Mouse (Mus musculus) embryo, embryonic 9.5 days (tissue): Measurements from ENCODE around the gene Uqcrc1.

ENCODE experiments used
- DNase-seq: peaks from one replicate; pipeline ENCODE4 v3.0.0-alpha.2; 2017; ENCODE audit errors: extremely low spot score

Gene Uqcrc1

GRCm38 (mm10) chr9:108936418-108937364 lies at the start of gene Uqcrc1:
TSS of gene Uqcrc1 (plus strand) at chr9:108936633.
- DNase-seq = peak; percentile 87

GRCm38 (mm10) chr9:108912308-108912707 lies 24.1 kb upstream of the Uqcrc1 start:
- no peak for DNase-seq

DNA sequence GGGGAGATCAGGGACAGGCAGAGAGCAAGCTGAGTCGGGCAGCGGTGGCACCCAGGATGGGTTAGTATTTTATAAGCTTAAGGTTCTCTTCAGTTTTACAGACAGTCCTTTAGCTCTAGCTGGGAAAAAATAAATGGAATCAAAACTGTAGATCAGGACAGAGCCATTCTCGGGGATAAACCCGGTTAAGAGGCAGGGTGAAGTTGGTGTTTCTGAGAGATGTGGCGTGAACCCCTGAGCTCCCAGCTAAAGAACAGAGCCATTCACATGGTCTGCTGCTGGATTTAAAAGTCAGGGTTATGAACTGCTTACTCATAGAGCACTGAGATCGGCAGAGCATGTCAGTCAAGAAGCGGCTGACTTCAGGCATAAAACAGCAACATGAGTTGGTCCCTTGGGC lies 23.3 kb upstream of the Uqcrc1 start:
- DNase-seq = no peak

- DNase-seq = no peak
Observed at GRCm38 (mm10) chr9:108913621-108914020, 22.8 kb upstream of the Uqcrc1 start.

GRCm38 (mm10) chr9:108914491-108914890 lies 21.9 kb upstream of the Uqcrc1 start, which contains the start of gene Tmem89:
TSS of gene Tmem89 (plus strand) at chr9:108914619.
- no peak for DNase-seq

GRCm38 (mm10) chr9:108925897-108926296 lies 10.5 kb upstream of the Uqcrc1 start:
- no peak for DNase-seq

- DNase-seq = no peak
Observed at GRCm38 (mm10) chr9:108928424-108928823, 8.0 kb upstream of the Uqcrc1 start.

GRCm38 (mm10) chr9:108935991-108936390 lies 442 bp upstream of the Uqcrc1 start:
- no peak for DNase-seq

GRCm38 (mm10) chr9:108945111-108945510 lies 8.7 kb downstream of the Uqcrc1 start:
- no peak for DNase-seq

DNA sequence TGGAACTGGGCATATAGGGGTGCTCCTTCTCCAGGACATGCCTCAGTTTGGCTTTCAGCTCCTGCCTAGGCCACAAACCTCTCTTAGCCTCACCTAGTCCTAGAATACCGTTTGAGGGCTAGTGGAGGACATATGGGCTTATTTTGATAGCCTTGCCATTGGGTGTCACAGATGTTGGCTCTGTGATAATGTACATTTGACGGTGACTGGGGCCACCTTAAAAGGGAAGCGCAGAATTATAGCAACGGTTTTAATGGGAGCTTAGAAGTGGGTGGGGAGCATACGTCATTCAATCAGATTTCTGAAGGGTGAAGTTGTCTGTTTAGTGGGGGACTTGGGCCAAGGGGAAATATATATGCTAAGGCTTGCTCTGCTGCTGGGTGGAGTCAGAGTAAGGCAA lies 9.2 kb downstream of the Uqcrc1 start:
- DNase-seq = no peak

- no peak for DNase-seq
Observed at GRCm38 (mm10) chr9:108949231-108949966, 13.0 kb downstream of the Uqcrc1 start.

DNA sequence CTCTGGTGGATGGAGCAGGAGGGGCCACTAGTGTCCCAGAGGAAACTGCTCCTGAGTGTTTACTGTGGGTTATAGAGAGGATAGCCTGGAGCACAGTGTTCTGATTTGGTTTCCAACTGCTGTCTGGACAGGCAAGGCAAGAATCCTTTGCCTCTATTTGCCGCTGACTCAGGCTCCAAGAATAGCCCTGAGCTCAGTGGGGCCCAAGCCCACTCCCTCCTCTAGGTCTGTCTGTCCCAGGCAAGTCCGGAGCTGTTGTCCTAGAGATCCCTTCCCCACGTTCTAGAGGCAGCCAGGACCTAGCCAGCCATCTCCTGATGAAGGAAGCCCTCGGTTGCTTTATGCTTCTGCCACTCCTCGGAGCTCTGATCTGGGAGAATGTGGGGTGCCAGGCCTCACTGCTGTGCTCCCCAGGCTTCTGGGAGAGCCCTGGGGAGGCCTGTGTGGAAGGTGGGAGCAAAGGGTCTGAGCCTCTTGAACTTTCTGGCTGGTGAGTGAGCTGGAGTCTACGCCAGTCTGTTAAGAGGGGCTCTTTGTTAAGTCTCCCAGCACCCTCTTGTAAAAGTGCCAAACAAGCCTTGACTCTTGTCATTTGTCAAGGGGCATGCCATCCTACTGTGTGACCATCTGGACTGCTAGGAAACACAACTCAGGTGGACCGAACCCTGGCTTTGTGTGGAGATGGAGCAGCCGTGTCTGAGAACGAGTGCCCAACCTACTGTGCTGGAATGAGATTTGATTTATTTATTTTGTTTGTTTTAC lies 13.7 kb downstream of the Uqcrc1 start:
- no peak for DNase-seq

DNA sequence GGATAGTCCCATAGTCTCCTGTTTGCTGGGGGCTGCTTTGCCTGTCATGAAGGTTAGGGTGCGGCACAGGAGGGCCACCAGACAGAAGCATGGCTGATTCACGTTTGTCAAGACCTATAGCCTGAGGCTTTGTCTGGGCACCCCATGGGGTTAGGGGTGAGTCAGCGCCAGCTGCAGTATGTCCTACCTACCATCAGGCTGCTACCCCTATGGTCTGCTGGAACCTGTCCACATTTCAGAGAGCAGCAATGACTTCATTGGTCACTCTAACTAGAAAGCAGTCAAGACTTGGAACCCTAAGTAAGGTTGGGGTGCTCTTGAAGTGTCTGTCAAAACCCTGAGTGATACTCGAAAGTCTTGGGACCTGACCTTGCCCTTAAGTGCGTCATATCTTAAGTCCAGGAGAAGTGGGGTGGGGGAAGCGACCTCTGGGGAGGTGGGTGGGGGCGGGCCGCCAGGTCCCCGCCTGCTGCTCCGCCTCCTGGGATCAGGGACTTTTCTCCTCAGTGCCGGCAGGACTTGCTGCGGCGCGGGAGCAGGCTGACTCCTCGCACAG lies 16.7 kb downstream of the Uqcrc1 start, which contains the start of gene Col7a1:
TSS of gene Col7a1 (plus strand) at position 506 of the 556 bp plus-strand sequence.
- no peak for DNase-seq

DNA sequence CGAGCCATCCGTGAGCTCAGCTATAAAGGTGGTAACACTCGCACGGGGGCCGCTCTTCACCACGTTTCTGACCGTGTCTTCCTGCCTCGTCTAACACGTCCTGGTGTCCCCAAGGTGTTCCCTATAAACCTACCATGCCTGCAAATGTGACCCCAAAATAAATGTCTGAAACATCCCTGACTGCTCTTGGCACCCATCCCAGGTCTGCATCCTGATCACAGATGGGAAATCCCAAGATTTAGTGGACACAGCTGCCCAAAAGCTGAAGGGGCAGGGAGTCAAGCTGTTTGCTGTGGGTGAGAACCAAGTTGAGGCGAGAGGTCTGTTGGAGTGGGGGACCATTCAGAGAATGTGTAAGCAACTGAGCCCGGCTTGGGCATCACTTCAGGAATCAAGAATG lies 18.8 kb downstream of the Uqcrc1 start:
- DNase-seq = no peak

DNA sequence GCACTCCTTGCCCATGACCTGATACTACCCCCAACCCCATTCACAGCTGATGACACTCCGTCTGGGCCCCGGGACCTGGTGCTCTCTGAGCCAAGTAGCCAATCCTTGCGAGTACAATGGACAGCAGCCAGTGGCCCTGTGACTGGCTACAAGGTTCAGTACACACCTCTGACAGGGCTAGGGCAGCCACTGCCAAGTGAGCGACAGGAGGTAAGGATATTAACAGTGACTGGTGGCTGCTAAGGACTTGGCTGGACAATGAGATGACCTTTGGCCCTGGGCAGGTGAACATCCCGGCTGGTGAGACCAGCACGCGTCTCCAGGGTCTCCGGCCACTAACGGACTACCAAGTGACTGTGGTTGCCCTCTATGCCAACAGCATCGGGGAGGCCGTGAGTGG lies 19.4 kb downstream of the Uqcrc1 start:
- DNase-seq = no peak

DNA sequence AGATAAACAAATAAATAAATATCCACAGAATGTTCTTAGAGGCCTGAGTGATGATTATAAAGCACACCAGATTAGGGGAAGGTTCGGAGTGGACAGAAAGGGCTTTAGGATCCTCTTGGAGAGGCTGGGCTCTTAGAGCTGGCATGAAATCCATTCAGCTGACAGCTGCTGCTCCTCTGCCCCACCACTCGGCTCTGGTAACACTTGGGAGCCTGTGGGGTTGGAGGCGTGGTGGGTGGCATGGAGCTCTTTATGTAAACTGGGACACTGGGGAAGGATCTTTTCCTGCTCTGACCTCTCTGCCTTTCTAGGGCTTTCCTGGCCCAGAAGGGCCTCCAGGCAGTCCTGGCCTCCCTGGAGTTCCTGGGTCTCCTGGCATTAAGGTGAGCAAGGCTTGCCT lies 27.1 kb downstream of the Uqcrc1 start:
- DNase-seq = no peak

DNA sequence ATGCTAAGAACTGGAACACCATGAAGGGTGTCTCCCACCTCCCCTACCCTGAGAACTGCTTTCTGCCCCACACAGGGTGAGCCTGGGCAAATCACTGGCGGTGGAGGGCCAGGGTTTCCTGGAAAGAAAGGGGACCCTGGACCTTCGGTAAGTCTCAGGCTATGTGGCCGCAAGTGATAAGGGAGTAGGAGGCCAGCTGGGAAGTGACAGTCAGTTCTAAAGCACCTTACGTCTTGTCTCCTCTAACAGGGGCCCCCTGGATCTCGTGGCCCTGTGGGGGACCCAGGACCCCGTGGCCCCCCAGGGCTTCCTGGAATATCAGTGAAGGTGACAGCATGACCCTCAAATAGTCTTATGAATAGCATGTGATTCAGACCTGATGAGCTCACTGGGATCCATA lies 27.9 kb downstream of the Uqcrc1 start:
- DNase-seq = no peak

GRCm38 (mm10) chr9:108970623-108971022 lies 34.2 kb downstream of the Uqcrc1 start:
- no peak for DNase-seq

GRCm38 (mm10) chr9:108976483-108976882 lies 40.0 kb downstream of the Uqcrc1 start:
- DNase-seq = no peak

DNA sequence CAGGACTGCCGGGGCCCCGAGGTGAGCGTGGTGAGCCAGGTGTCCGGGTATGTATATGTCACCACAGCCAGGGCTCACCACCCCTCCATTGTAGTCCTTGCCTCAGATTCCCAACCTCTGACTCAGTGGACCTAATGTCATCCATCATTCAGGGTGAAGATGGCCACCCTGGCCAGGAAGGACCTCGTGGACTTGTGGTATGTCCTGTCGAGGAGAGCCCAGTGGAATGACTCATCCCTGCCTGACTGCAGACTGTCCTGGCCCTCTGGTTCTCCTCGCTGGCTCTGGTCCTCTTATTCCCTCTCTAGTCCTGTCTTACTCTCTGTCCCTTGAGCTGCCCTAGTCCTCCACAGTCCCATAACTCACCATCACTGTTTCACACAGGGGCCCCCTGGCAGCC lies 41.5 kb downstream of the Uqcrc1 start:
- DNase-seq = no peak

DNA sequence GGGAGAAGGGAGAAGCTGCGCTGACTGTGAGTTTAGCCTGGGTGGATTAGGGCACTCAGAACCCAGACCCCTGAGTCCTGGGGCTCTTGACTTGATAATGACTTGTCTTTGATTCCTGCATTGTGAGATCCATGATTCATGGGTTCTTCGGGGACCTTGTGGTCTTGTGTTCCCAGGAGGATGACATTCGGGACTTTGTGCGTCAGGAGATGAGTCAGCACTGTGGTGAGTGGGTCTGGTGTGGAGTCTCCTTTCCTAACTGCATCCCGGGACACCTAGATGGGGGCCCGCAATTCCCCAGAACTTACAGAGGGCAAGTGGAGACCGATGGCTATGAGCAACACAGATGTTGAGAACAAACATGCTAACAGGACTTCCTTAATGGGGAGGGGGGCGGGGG lies 46.1 kb downstream of the Uqcrc1 start:
- DNase-seq = no peak

DNA sequence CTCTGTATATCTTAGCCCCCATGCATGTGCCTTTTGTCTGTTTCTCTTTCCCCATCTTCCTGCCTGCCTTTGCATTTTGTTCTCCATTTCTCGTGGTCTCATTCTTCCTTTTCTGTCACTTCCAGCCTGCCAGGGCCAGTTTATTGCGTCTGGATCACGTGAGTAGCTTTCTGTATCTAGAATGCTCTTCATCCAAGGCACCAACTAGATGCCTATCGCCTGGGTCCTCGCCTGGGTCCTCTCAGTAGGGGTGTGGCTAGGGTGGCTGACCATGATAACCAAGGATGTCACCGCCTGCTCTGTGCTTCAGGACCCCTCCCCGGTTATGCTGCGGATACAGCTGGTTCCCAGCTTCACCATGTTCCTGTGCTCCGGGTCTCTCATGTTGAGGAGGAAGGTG lies 46.8 kb downstream of the Uqcrc1 start:
- no peak for DNase-seq
